Mouse (Mus musculus): ENCODE results near the gene Smim27. TPM values are rescaled to one million over a fixed set of nuclear protein-coding genes. Genes with fewer than 3 reads are reported as not detected.

The Smim27 gene
- total and polyA plus RNA-seq, 2 experiments from 2014 or later, result 0.65 to 49.4 TPM

DNA sequence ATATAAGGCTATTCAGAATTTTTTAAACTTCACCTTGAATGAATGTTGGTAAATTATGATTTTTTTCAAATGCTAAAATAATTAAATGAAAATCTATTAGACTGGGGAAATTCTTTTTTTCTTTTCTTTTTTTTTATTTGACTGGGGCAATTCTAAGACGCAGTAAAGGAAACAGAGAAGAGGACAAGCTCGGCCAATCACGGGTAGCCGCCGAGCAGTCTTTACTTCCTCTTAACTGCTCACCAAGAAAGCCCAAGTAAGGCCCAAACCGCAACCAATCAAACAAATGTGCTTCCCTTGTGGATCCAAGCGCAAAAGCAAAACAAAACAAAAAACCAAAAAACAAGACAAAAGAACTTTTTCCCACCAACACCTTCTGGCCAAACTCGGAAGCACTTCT lies 25.3 kb upstream of the Smim27 start:
- WGBS, result 83% methylated on average over 8 of the region's 8 CpGs
- H3K9me3 ChIP-seq (replicated peaks; ENCODE audit: control insufficient read depth, low read length), result no peaks in the 10 kb centered on the region
- no peaks in the 10 kb centered on the region; the same call in 1 of the 2 replicates for H3K4me1 ChIP-seq (ENCODE audit: control insufficient read depth, insufficient read depth)
- no peak for TF ChIP-seq CTCF (IDR thresholded peaks at IDR 0.05; ENCODE audit: low read depth)
- no peak for TF ChIP-seq EP300 (IDR thresholded peaks at IDR 0.05; ENCODE audit: low read depth)
- H3K9ac ChIP-seq (replicated peaks; ENCODE audit: low read depth, low read length), result no peak overlapping the region
- H3K27me3 ChIP-seq (ENCODE audit: control insufficient read depth, insufficient read depth, low read length), result no peaks in the 10 kb centered on the region
- H3K4me2 ChIP-seq (ENCODE audit: low read depth, low read length), result no peak overlapping the region
- no peak for ATAC-seq (ENCODE audit: insufficient read depth, low read depth)
- no peak overlapping the region for H3K4me3 ChIP-seq (ENCODE audit: low read depth, low read length)
- H3K27ac ChIP-seq (ENCODE audit: low read depth), result no peak overlapping the region
- no peak for DNase-seq (ENCODE audit: low spot score)
- no peaks in the 10 kb centered on the region for H3K36me3 ChIP-seq (replicated peaks; ENCODE audit: control insufficient read depth, insufficient read depth, low read length)

- ATAC-seq (ENCODE audit: insufficient read depth, low read depth), result no peak
Observed at GRCm38 (mm10) chr4:40250984-40251383, 18.4 kb upstream of the Smim27 start.

GRCm38 (mm10) chr4:40253766-40254165 lies 15.6 kb upstream of the Smim27 start:
- TF ChIP-seq CTCF (IDR thresholded peaks at IDR 0.05; ENCODE audit: low read depth) (no peak), EP300 (IDR thresholded peaks at IDR 0.05; ENCODE audit: low read depth) (no peak)
- Histone ChIP-seq H3K27ac (ENCODE audit: low read depth) (no peak overlapping the region), H3K4me3 (ENCODE audit: low read depth, low read length) (no peak overlapping the region), H3K4me1 (ENCODE audit: control insufficient read depth, insufficient read depth) (no peaks in the 10 kb centered on the region), H3K4me2 (ENCODE audit: low read depth, low read length) (no peak overlapping the region), H3K27me3 (ENCODE audit: control insufficient read depth, insufficient read depth, low read length) (no peaks in the 10 kb centered on the region), H3K9me3 (replicated peaks; ENCODE audit: control insufficient read depth, low read length) (no peaks in the 10 kb centered on the region), H3K36me3 (replicated peaks; ENCODE audit: control insufficient read depth, insufficient read depth, low read length) (0 out of 2 replicates have a peak, but pooled peaks cover 1% of the 10 kb centered on the region), H3K9ac (replicated peaks; ENCODE audit: low read depth, low read length) (no peak overlapping the region)
- ATAC-seq (ENCODE audit: insufficient read depth, low read depth), result peak; percentile 53; the same call in 1 of the 2 replicates
- no peak for DNase-seq (ENCODE audit: low spot score)
- 31% methylated on average over 2 of the region's 2 CpGs for WGBS

More at GRCm38 (mm10) chr4:40250984-40251383, 18.4 kb upstream of the Smim27 start:
- Histone ChIP-seq H3K4me1 (ENCODE audit: control insufficient read depth, insufficient read depth) (no peaks in the 10 kb centered on the region), H3K9me3 (replicated peaks; ENCODE audit: control insufficient read depth, low read length) (no peaks in the 10 kb centered on the region), H3K27me3 (ENCODE audit: control insufficient read depth, insufficient read depth, low read length) (no peaks in the 10 kb centered on the region), H3K4me3 (ENCODE audit: low read depth, low read length) (no peak overlapping the region), H3K4me2 (ENCODE audit: low read depth, low read length) (no peak overlapping the region), H3K9ac (replicated peaks; ENCODE audit: low read depth, low read length) (no peak overlapping the region), H3K36me3 (replicated peaks; ENCODE audit: control insufficient read depth, insufficient read depth, low read length) (no peaks in the 10 kb centered on the region), H3K27ac (ENCODE audit: low read depth) (no peak overlapping the region)
- DNase-seq (ENCODE audit: low spot score), result no peak
- WGBS, result 84% methylated on average over 5 of the region's 5 CpGs
- TF ChIP-seq EP300 (IDR thresholded peaks at IDR 0.05; ENCODE audit: low read depth), result no peak
- TF ChIP-seq CTCF (IDR thresholded peaks at IDR 0.05; ENCODE audit: low read depth), result no peak

GRCm38 (mm10) chr4:40254385-40255103 lies 14.8 kb upstream of the Smim27 start:
- WGBS, result 74% methylated on average over 8 of the region's 8 CpGs
- Histone ChIP-seq H3K4me3 (ENCODE audit: low read depth, low read length) (no peak overlapping the region), H3K27me3 (ENCODE audit: control insufficient read depth, insufficient read depth, low read length) (no peaks in the 10 kb centered on the region), H3K9ac (replicated peaks; ENCODE audit: low read depth, low read length) (no peak overlapping the region), H3K4me1 (ENCODE audit: control insufficient read depth, insufficient read depth) (no peaks in the 10 kb centered on the region), H3K27ac (ENCODE audit: low read depth) (no peak overlapping the region), H3K36me3 (replicated peaks; ENCODE audit: control insufficient read depth, insufficient read depth, low read length) (peaks cover 9% of the 10 kb centered on the region; the same call in 1 of the 2 replicates), H3K4me2 (ENCODE audit: low read depth, low read length) (no peak overlapping the region), H3K9me3 (replicated peaks; ENCODE audit: control insufficient read depth, low read length) (no peaks in the 10 kb centered on the region)
- DNase-seq (ENCODE audit: low spot score) (no peak), ATAC-seq (ENCODE audit: insufficient read depth, low read depth) (no peak)
- no peak for TF ChIP-seq EP300 (IDR thresholded peaks at IDR 0.05; ENCODE audit: low read depth)
- no peak for TF ChIP-seq CTCF (IDR thresholded peaks at IDR 0.05; ENCODE audit: low read depth)

DNA sequence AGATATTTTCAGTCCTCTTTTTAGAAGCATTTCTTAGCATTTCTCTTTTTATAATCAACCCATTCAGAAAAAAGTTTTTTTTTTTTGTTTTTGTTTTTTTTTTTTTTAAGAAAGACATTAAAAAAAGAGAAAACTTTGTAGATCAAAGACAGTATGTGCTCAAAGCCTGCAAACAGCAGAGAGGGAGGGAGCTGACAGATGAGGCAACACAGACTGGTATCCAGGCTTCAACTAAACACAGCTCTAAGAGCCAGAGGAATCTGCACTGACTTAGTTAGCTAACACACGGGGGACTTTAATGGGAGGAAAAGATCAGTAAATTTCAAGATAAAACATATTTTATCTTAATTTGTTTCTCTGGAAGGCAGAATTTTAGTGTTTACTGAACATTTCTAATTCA lies 5.1 kb upstream of the Smim27 start:
- ATAC-seq (ENCODE audit: insufficient read depth, low read depth), result no peak
- DNase-seq (ENCODE audit: low spot score), result no peak
- Histone ChIP-seq H3K27ac (ENCODE audit: low read depth) (no peak overlapping the region), H3K4me2 (ENCODE audit: low read depth, low read length) (no peak overlapping the region), H3K9me3 (replicated peaks; ENCODE audit: control insufficient read depth, low read length) (no peaks in the 10 kb centered on the region), H3K4me3 (ENCODE audit: low read depth, low read length) (no peak overlapping the region), H3K4me1 (ENCODE audit: control insufficient read depth, insufficient read depth) (peaks cover 9% of the 10 kb centered on the region), H3K27me3 (ENCODE audit: control insufficient read depth, insufficient read depth, low read length) (no peaks in the 10 kb centered on the region), H3K36me3 (replicated peaks; ENCODE audit: control insufficient read depth, insufficient read depth, low read length) (peaks cover 48% of the 10 kb centered on the region), H3K9ac (replicated peaks; ENCODE audit: low read depth, low read length) (no peak overlapping the region)
- WGBS, result 34% methylated on average over 1 of the region's 1 CpGs
- TF ChIP-seq CTCF (IDR thresholded peaks at IDR 0.05; ENCODE audit: low read depth) (no peak), EP300 (IDR thresholded peaks at IDR 0.05; ENCODE audit: low read depth) (no peak)

DNA sequence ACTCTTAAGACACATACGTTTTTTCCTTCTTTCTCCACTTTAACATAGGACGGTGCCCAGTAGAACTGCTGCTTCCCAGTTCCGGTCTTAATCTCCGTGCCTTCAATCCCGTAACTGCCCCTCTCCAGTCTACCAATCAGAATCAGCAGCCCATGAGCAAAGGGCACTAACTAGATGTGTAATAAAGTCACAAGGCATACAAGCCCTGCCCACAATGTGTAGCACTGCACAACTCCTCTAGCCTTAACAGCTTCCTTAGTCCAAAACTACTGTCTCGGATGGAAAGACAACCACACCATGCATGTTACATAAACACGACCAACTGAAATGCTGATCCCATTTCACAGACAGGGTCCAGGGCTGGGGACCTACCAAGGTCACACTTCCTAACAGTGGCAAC lies 1.7 kb upstream of the Smim27 start:
- no peaks in the 10 kb centered on the region for H3K9me3 ChIP-seq (replicated peaks; ENCODE audit: control insufficient read depth, low read length)
- no peak for ATAC-seq (ENCODE audit: insufficient read depth, low read depth)
- peak overlapping the region; percentile 89 for H3K4me2 ChIP-seq (ENCODE audit: low read depth, low read length)
- 52% methylated on average over 7 of the region's 7 CpGs for WGBS
- peaks cover 9% of the 10 kb centered on the region for H3K4me1 ChIP-seq (ENCODE audit: control insufficient read depth, insufficient read depth)
- peaks cover 22% of the 10 kb centered on the region for H3K36me3 ChIP-seq (replicated peaks; ENCODE audit: control insufficient read depth, insufficient read depth, low read length)
- TF ChIP-seq EP300 (IDR thresholded peaks at IDR 0.05; ENCODE audit: low read depth) (no peak), CTCF (IDR thresholded peaks at IDR 0.05; ENCODE audit: low read depth) (no peak)
- H3K9ac ChIP-seq (replicated peaks; ENCODE audit: low read depth, low read length), result peak overlapping the region; percentile 62
- DNase-seq (ENCODE audit: low spot score), result no peak
- H3K4me3 ChIP-seq (ENCODE audit: low read depth, low read length), result peak overlapping the region; percentile 65
- peak overlapping the region; percentile 94 for H3K27ac ChIP-seq (ENCODE audit: low read depth)
- H3K27me3 ChIP-seq (ENCODE audit: control insufficient read depth, insufficient read depth, low read length), result no peaks in the 10 kb centered on the region
